Mouse (Mus musculus) splenic B cell, adult 2 months (primary cell): ENCODE results near the gene Fbxw8.

Experiments
- DNase-seq: peaks from one replicate; pipeline ENCODE4 v3.0.0-alpha.2; 2011; ENCODE audit warnings: low read depth, low spot score
- H3K27me3 ChIP-seq: 2 replicates; pipeline ENCODE4 v1.6.1; 2012; ENCODE audit warnings: mild to moderate bottlenecking, low read length, moderate library complexity, mixed read lengths; ENCODE audit not compliant: control insufficient read depth, poor library complexity, insufficient read depth, severe bottlenecking
- H3K36me3 ChIP-seq: 2 replicates; pipeline ENCODE4 v1.6.1; 2012; ENCODE audit warnings: mild to moderate bottlenecking, low read length, moderate library complexity, mixed read lengths; ENCODE audit not compliant: control insufficient read depth, poor library complexity, insufficient read depth, severe bottlenecking

Fbxw8 gene

DNA sequence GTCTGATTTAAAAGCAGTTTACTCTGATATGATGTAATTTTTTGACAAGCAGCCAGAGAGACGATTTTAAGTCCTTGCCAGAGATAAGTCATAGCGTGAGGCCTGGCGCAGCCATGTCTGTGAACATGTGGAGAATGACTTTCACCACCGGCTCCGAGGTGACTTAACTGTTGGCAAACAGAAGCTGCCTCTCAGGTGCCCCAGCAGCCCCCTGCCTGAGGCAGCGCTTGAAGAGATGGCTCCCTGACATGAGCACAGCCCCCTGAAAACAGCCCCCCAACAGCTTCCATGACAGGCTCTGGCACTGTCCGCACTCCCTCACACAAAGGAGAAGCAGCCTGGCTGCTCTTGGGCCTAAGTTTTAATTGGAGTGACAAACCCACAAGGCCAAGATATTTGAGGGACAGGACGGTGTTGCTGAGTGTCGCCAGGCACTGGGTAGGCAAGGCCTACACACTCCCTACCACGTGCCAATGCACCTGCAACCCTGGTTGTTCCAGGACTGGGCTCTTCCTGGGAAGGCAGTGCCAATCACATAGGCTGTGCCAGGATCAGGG, 71.0 kb downstream of the Fbxw8 start:
- no peak for DNase-seq

DNA sequence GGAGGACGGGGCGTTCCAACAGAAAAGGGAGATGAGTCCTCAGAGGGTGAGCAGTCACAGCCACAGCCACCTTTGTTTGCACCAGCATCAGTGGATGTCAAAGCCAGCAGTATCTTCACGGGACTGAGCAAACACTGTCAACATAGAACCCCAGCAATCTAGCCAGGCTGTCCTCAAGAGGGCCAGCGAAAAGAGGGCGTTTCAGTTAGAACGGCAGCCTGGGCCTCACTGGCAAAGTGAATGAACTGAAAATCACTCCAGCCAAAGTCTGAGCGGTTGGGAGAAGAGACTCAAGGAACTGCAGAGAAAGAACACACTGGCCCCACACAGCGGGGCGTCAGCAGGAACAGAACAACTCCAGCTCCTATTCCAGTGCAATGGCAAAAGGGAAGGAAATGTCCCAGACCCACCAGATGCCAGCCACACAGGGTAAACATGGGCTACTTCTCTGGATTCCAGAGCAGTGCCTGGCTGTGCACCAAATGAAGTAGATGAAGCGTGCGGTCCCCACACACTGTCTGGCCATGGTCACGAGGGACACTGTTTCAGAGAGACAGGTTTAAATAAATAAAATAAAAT, 72.1 kb downstream of the Fbxw8 start:
- H3K36me3 ChIP-seq, result no peaks in the 10 kb centered on the region
- H3K27me3 ChIP-seq, result no peaks in the 10 kb centered on the region
- no peak for DNase-seq

More for the DNA sequence above, 71.0 kb downstream of the Fbxw8 start:
- no peaks in the 10 kb centered on the region for H3K36me3 ChIP-seq
- no peaks in the 10 kb centered on the region for H3K27me3 ChIP-seq

- peak; percentile 45 for DNase-seq
- no peaks in the 10 kb centered on the region for H3K27me3 ChIP-seq
- no peaks in the 10 kb centered on the region for H3K36me3 ChIP-seq
These were observed 73.3 kb downstream of the Fbxw8 start for GRCm38 (mm10) chr5:118081996-118082395.

- Histone ChIP-seq H3K27me3 (no peaks in the 10 kb centered on the region), H3K36me3 (peaks cover 2% of the 10 kb centered on the region; the same call in 1 of the 2 replicates)
- peak; percentile 4 for DNase-seq
These were observed 73.8 kb downstream of the Fbxw8 start for GRCm38 (mm10) chr5:118081374-118081949.

DNA sequence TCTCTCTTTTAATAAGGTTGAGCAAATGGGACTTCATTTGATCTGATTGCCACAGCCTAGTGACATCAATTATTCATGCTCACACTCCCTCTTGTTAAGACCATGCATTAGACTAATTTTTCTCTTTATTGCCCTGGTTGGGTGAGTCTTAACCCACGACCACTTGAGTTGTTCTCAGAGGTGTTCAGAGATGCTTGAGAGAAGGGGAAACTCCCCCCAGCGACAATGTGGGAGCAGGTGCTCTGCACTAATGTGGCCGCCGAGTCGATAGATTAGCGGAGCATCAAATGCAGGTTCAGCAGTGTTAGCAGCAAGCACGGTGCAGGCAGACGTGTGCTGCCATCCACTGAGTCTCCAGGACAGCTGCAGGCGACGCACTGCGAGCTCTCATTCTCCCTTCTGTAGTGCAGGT, 75.4 kb downstream of the Fbxw8 start:
- Histone ChIP-seq H3K27me3 (no peaks in the 10 kb centered on the region), H3K36me3 (peaks cover 2% of the 10 kb centered on the region)
- DNase-seq, result peak; percentile 5

DNA sequence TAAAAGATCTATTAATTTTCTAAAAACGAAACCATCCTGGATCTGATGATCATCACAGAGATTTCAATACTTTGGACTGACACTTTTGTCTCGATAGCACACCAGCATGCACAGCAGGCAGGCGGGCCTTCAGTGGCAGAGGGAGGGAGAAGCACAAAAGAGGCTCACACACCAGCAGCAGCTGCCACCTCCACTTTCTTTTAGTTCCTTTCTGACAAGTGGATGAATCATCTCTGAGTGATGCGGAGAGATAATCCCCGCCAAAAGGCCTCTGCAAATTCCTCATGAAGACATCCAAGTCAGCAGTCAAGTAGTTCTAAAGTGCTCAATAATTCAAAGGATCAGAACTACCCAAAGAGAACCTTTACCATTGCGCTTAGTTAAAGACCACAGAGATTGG, 75.9 kb downstream of the Fbxw8 start:
- peaks cover 2% of the 10 kb centered on the region for H3K36me3 ChIP-seq
- no peaks in the 10 kb centered on the region for H3K27me3 ChIP-seq
- DNase-seq, result no peak

- H3K36me3 ChIP-seq, result peaks cover 2% of the 10 kb centered on the region
- DNase-seq, result no peak
- H3K27me3 ChIP-seq, result no peaks in the 10 kb centered on the region
These were observed 76.7 kb downstream of the Fbxw8 start for GRCm38 (mm10) chr5:118078550-118078949.

- Histone ChIP-seq H3K36me3 (peaks cover 2% of the 10 kb centered on the region), H3K27me3 (no peaks in the 10 kb centered on the region)
- no peak for DNase-seq
These were observed 78.3 kb downstream of the Fbxw8 start for GRCm38 (mm10) chr5:118076721-118077592.

DNA sequence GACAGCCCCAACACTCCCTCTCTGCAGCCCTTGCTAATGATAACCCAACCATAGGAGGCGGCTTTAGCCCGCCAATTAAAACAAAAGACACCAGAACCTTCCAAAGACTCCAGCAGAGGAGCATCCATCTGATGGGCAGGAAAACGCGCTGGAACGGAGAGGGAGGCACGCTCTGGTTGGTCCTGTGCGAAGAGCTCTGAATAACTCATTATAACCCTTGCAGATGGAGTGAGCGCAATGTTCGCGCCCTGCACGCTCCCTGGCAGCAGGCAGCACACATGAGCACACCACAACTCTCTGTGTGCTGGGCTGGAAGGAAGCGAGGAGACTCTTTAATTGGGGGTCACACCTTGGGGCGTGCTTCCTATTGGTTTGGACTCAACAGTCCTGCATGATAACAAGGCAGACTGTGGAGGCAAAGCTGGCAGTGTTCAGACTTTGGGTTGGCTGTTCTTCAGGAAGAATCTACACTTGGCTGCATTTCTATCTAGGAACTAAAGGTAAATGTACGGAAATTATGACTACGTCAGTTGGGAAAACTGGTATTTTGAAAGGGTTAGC, 82.0 kb downstream of the Fbxw8 start:
- H3K27me3 ChIP-seq, result no peaks in the 10 kb centered on the region
- peaks cover 2% of the 10 kb centered on the region for H3K36me3 ChIP-seq
- DNase-seq, result no peak

- no peak for DNase-seq
- Histone ChIP-seq H3K36me3 (peaks cover 1% of the 10 kb centered on the region), H3K27me3 (no peaks in the 10 kb centered on the region)
These were observed 83.5 kb downstream of the Fbxw8 start for GRCm38 (mm10) chr5:118071766-118072165.

GRCm38 (mm10) chr5:118069315-118069714, 85.9 kb downstream of the Fbxw8 start:
- peak; percentile 60 for DNase-seq
- no peaks in the 10 kb centered on the region for H3K36me3 ChIP-seq
- H3K27me3 ChIP-seq, result no peaks in the 10 kb centered on the region

GRCm38 (mm10) chr5:118067984-118068494, 87.2 kb downstream of the Fbxw8 start:
- Histone ChIP-seq H3K27me3 (no peaks in the 10 kb centered on the region), H3K36me3 (no peaks in the 10 kb centered on the region)
- no peak for DNase-seq

DNA sequence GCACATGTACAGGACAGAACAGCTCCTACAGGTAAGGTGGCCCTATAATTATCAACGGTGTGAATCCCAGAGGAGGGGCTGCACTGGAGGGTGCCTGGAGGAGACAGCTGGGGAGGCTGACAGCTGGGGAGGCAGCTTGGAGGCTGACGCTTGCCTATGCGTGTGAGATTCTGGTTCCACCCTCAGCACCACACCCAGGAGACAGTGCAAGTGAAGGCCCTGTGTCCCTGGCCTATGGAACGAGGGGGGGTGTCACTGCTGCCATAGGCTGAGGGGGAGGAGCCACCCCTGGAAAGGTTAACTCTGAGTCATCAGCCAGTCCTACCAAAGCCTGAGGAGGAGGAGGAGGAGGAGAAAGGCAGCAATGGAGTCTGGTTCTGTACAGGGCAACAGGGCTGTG, 87.7 kb downstream of the Fbxw8 start:
- DNase-seq, result no peak
- no peaks in the 10 kb centered on the region for H3K27me3 ChIP-seq
- no peaks in the 10 kb centered on the region for H3K36me3 ChIP-seq

DNA sequence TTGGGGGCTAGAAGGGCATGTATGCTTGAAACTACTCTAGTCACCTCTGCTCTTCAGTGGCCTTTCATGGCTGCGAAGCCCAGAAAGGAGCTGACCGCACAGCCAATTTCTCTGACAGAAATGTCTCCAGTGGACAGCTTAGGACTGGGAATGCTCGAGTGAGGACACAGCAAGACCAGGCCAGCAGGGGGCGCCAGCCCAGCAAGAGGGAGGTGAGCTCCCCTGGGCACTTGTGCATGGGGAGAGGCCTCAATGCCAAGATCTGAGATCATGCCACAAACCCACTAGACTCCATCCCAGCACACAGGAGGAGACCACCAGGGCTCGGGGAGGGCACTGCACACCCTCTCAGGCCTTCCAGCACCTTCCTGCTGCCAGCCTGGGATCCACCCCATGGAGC, 88.4 kb downstream of the Fbxw8 start:
- Histone ChIP-seq H3K36me3 (no peaks in the 10 kb centered on the region), H3K27me3 (no peaks in the 10 kb centered on the region)
- DNase-seq, result peak; percentile 55
